Mouse (Mus musculus) spleen, adult 2 months (tissue): ENCODE results near the gene Hist2h2ac. TPM values are rescaled to one million over a fixed set of nuclear protein-coding genes. Genes with fewer than 3 reads are reported as not detected.
A peak's percentile ranks its signal among the peaks of the same experiment; 100 is the strongest.
"Not testable (repeated sequence)": the region's sequence is repeated elsewhere in the genome, so short reads cannot be mapped to it uniquely, and the experiment has no call there.

ENCODE experiments used
- DNase-seq, 2 experiments: peaks; one replicate each; pipeline versions ENCODE4 v3.0.0 to v3.0.0-alpha.2; 2012 to 2021; ENCODE audit warnings: low spot score in 2 of 2, low read depth in 1 of 2
- H3K27ac ChIP-seq: fragments of 200-500 bp; 2 replicates; pipeline ENCODE4 v1.5.1; 2012; ENCODE audit warnings: low read length, inconsistent platforms; ENCODE audit not compliant: insufficient read depth
- H3K27me3 ChIP-seq: fragments of 200-500 bp; 2 replicates; pipeline ENCODE4 v1.6.1; 2012; ENCODE audit warnings: mild to moderate bottlenecking, moderate library complexity, low read length, inconsistent platforms; ENCODE audit not compliant: control insufficient read depth, insufficient read depth
- H3K36me3 ChIP-seq: fragments of 200-500 bp; 2 replicates; pipeline ENCODE4 v1.6.1; 2012; ENCODE audit warnings: mild to moderate bottlenecking, low read length, inconsistent platforms; ENCODE audit not compliant: control insufficient read depth, insufficient read depth
- H3K4me1 ChIP-seq: fragments of 200-500 bp; 2 replicates; pipeline ENCODE4 v1.6.1; 2011; ENCODE audit warnings: inconsistent platforms; ENCODE audit not compliant: control insufficient read depth, insufficient read depth, insufficient read length
- H3K4me3 ChIP-seq: fragments of 200-500 bp; 2 replicates; pipeline ENCODE4 v1.5.1; 2011; ENCODE audit warnings: mild to moderate bottlenecking, inconsistent platforms; ENCODE audit not compliant: insufficient read depth, insufficient read length; ENCODE audit errors: extremely low read depth
- CTCF ChIP-seq: fragments of 200-500 bp; IDR thresholded peaks from 2 replicates; pipeline ENCODE4 v1.5.1; 2011; ENCODE audit warnings: mild to moderate bottlenecking, inconsistent platforms; ENCODE audit not compliant: insufficient read depth, insufficient read length, insufficient replicate concordance; ENCODE audit errors: extremely low read depth
- POLR2A ChIP-seq: fragments of 200-500 bp; IDR thresholded peaks from 2 replicates; pipeline ENCODE4 v1.6.1; 2011; ENCODE audit warnings: low read depth, low read length, inconsistent platforms
- WGBS: fragments of 180-500 bp; shearing (Covaris S2); methylation state at CpG from one replicate; pipeline ENCODE4 v1.1.7; 2018; 5-methylcytosine and 5-hydroxymethylcytosine counted together
- polyA plus RNA-seq: library from polyadenylated mRNA; depleted of rRNA; stranded (reverse); fragments of >200 nt; gene quantifications from 2 replicates; pipeline ENCODE4 v1.2.3, GENCODE M21; 2012

Hist2h2ac gene
- polyA plus RNA-seq, 1 experiment: 31.1 TPM

DNA sequence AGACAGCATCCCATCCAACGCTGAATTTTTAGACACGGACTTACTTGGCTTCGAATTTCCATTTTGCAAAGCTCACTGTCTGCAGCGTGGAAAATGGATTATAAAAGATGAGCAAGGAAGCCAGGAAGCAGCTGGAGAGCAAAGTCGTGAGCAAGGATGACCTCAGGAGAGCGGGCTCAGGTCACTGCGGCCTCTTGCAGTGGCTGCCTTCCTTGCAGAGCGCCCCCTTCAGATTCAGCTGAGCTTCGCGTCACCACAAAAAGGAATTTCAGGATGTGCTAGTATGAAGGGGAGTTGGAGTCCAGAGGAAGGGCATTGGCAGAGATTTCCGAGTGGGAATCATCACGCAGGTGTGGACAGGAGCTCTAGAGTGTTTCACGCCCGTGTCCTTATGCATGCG lies 11.4 kb downstream of the Hist2h2ac start:
- no peak for DNase-seq
- no peak overlapping the region for H3K27ac ChIP-seq
- H3K4me3 ChIP-seq: no peak overlapping the region
- TF ChIP-seq POLR2A (no peak), CTCF (no peak)
- H3K4me1 ChIP-seq: no peaks in the 10 kb centered on the region
- 57% methylated on average over 15 of the region's 15 CpGs for WGBS
- no peaks in the 10 kb centered on the region for H3K27me3 ChIP-seq
- H3K36me3 ChIP-seq: no peaks in the 10 kb centered on the region

DNA sequence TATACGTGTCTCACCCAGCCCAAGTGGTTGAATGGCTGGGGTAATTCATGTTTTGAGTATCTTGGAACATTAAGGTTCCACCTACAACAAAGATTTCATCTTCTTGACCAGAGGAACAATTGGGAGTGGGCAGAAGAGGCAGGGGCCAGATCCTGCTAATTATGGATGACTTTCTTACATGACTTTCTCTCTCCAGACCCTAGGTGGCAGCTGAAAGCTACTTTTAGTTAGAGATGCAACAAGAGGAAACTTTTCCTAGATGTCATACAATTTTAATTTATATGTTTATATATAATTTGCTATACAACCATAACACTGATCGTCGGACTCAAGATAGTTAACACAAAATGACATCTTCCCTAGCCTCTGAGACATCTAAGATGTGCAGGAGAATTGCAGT lies 12.9 kb downstream of the Hist2h2ac start:
- DNase-seq: no peak
- H3K4me3 ChIP-seq: no peak overlapping the region
- H3K27me3 ChIP-seq: no peaks in the 10 kb centered on the region
- H3K4me1 ChIP-seq: no peaks in the 10 kb centered on the region
- TF ChIP-seq POLR2A (no peak), CTCF (no peak)
- no peak overlapping the region for H3K27ac ChIP-seq
- no peaks in the 10 kb centered on the region for H3K36me3 ChIP-seq
- WGBS: 72% methylated on average over 3 of the region's 3 CpGs

DNA sequence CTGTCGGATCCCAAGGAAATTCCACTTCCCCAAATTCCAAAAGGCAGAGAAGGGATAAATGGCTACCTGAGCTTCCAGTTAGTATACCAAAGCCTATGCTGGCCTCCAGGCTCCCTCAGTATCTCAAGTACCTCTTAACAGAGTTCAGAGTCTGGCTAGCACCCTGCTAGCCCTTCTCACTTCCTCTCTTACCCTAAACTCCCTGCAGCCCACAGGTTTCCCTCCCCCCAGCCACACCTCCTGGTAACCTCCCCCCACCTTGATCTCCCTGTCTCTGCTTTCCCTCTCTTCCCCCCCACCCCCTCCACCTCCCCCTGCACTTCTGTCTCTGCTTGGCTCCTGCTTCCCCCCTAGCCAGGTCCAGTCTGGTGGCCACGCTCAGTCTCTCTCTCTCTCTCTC lies 20.9 kb downstream of the Hist2h2ac start:
- WGBS: 43% methylated on average over 2 of the region's 2 CpGs

DNA sequence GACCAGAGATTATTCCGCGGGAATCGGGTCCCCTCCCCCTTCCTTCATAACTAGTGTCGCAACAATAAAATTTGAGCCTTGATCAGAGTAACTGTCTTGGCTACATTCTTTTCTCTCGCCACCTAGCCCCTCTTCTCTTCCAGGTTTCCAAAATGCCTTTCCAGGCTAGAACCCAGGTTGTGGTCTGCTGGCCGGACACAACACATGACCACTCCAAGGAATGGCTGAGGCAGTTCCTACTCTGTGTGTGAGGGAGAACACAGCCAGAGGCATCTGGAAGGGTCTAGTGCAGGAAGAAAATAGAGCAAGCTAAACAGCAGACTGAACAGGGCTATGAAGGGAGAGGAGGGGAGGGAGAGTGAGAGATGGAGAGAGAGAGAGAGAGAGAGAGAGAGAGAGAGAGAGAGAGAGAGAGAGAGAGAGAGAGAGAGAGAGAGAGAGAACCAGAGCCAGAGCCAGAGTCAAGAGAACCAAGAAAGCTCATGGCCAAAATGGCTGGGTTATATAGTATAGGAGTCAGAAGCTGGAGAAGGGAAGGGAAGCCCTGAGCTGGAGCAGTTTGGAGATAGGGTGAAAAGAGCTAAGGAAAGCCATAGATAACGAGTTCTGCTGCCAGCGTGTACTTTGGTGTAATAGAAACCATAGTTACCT lies 22.0 kb downstream of the Hist2h2ac start:
- not testable (repeated sequence) for DNase-seq, H3K27me3 ChIP-seq, H3K4me3 ChIP-seq, H3K36me3 ChIP-seq, H3K27ac ChIP-seq
- 30% methylated on average over 8 of the region's 8 CpGs for WGBS
- H3K4me1 ChIP-seq: peaks cover 23% of the 10 kb centered on the region; the same call in 1 of the 2 replicates

More for the DNA sequence above, 20.9 kb downstream of the Hist2h2ac start:
- H3K36me3 ChIP-seq: no peaks in the 10 kb centered on the region
- H3K4me3 ChIP-seq: no peak overlapping the region
- H3K4me1 ChIP-seq: peaks cover 23% of the 10 kb centered on the region; the same call in 1 of the 2 replicates
- no peak overlapping the region for H3K27ac ChIP-seq
- no peaks in the 10 kb centered on the region for H3K27me3 ChIP-seq
- TF ChIP-seq POLR2A (no peak), CTCF (no peak)
- DNase-seq: no peak

DNA sequence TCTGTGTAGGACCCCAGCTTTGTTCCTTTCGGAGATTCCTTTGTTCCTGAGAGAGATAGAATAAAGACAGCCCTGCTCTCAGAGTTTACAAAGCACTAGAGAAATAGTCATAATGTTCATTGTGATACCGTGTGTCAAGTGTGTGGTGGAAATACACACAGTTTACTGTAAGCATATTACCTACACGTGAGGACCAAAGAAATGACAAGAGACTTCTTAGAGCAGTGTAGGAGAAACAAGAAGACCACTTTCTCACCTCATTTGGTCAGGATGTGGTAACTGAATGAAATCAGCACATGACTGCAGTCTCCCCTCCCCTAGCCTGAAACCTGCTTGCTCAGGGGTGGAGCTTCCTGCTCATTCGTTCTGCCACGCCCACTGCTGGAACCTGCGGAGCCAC lies 22.5 kb downstream of the Hist2h2ac start:
- H3K4me1 ChIP-seq: peaks cover 23% of the 10 kb centered on the region; the same call in 1 of the 2 replicates
- DNase-seq: peak in 1 of 2 experiments; percentile 76
- no peak for TF ChIP-seq CTCF
- peak; percentile 3; the same call in 1 of the 2 replicates for TF ChIP-seq POLR2A
- 2% methylated on average over 6 of the region's 6 CpGs for WGBS
- H3K4me3 ChIP-seq: peak overlapping the region; percentile 25
- peak overlapping the region; percentile 84 for H3K27ac ChIP-seq
- H3K27me3 ChIP-seq: no peaks in the 10 kb centered on the region
- H3K36me3 ChIP-seq: no peaks in the 10 kb centered on the region

DNA sequence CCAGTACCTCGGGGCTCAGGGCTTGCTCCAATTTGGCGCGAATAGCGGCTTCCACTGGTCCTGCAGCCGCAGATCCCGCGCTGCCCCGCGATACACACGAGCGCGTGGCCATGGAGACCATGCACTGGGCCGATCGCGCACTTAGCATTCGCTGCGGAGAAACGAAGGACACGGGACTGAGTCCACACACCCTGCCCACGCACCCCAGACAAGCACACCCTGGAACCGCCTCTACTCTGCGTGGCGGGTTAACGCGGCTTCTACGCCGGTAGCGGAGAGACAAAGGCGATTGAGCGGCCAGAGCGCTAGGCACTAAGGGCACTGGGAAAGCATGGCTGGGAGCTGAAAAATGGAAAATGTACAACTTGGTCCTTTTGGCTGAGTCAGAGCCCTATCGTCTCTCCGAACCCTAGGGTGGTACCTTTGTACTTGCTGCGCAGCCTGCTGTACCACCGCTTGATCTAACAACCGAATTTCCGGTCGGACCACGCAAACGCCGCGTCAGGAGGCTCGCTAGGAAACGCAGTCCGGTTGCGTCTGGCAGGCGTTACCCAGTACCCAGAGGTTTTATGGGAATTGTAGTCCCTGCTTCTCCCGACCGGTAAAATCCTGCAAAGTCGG lies 23.4 kb downstream of the Hist2h2ac start:
- H3K27ac ChIP-seq: peak overlapping the region; percentile 91
- H3K36me3 ChIP-seq: no peaks in the 10 kb centered on the region
- DNase-seq: peak; percentile 77 to 85
- no peaks in the 10 kb centered on the region for H3K27me3 ChIP-seq
- under 1% methylated on average over 50 of the region's 50 CpGs for WGBS
- H3K4me1 ChIP-seq: peaks cover 23% of the 10 kb centered on the region; the same call in 1 of the 2 replicates
- TF ChIP-seq POLR2A (peak; percentile 90), CTCF (no peak)
- H3K4me3 ChIP-seq: peak overlapping the region; percentile 72

DNA sequence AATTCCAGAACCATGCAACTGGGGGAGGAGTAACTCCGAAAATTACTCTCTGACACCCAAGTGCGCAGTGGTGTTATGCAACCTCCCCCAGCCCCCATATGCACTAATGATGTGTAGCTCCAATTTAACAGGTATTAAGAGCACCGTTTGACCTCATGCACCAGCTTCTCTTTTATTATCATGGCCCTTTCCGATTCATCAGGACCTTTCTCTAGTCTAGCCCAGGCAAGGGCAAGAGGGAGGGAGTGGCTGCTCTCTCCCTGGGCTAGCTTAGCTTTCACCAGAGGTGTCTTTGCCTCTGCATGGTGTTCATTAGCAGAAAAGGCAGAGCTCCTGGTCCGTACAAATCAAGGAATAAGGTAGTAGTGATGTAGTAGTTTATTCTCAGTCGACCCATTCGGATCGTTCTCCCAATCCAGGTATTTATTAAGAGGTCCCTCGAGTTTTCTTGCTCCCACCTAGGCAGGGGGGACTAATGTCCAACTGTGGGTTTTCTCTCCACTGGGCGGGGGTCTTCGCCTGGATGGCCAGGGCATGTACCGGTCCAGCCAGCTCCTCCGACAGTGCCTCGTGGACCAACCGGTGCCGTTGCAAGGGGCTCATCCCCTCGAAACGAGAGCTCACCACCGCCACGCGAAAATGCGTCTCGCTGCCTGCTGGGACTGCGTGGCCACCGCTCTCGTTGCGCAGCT lies 24.1 kb downstream of the Hist2h2ac start:
- peak overlapping the region; percentile 72 for H3K4me3 ChIP-seq
- no peak for TF ChIP-seq CTCF
- peaks cover 23% of the 10 kb centered on the region; the same call in 1 of the 2 replicates for H3K4me1 ChIP-seq
- no peaks in the 10 kb centered on the region for H3K36me3 ChIP-seq
- DNase-seq: no peak
- WGBS: 21% methylated on average over 27 of the region's 27 CpGs
- H3K27ac ChIP-seq: peak overlapping the region; percentile 91
- no peaks in the 10 kb centered on the region for H3K27me3 ChIP-seq
